Mouse (Mus musculus) bone marrow macrophage, adult 2 months (primary cell): ENCODE measurements at regions not wholly inside any gene's neighbourhood (a gene's known extent, or its start where the extent isn't known, plus 50 kb on each side); places are given as distances from the start of the nearest gene placed in this dataset.

Experiments
- CTCF ChIP-seq: IDR thresholded peaks from 2 replicates; pipeline ENCODE4 v1.5.1; 2012; ENCODE audit warnings: low read depth, mild to moderate bottlenecking, low read length, moderate library complexity
- POLR2A ChIP-seq: IDR thresholded peaks from 2 replicates; pipeline ENCODE4 v1.6.1; 2012; ENCODE audit warnings: mild to moderate bottlenecking, low read depth, low read length, borderline replicate concordance

GRCm38 (mm10) chr19:56169998-56170274 lies 117.0 kb upstream of the Habp2 start:
- no peak for TF ChIP-seq POLR2A
- no peak for TF ChIP-seq CTCF
